Mouse (Mus musculus): ENCODE measurements around the gene 9530053A07Rik.

Gene 9530053A07Rik

DNA sequence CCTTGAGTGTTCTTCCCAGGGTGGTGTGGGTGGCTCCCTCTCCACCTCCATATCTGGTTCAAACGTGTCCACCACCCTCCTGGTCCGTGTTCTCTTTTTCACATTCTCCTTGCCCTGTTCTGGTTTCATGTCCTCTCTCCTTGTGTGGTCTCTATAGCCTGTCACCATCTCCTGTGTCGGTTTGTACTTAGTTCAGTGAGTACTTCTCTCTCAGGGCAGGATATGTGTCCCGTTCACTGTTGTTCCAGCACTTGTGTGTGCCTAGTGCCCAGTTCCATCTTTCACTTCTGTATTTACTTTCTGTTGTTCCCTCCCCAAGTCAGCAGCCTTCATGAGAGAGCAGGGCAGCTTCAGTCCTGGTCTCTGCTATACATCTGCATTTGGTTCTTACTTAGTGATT is 46.1 kb downstream of the 9530053A07Rik start:
- DNase-seq: no peak

DNA sequence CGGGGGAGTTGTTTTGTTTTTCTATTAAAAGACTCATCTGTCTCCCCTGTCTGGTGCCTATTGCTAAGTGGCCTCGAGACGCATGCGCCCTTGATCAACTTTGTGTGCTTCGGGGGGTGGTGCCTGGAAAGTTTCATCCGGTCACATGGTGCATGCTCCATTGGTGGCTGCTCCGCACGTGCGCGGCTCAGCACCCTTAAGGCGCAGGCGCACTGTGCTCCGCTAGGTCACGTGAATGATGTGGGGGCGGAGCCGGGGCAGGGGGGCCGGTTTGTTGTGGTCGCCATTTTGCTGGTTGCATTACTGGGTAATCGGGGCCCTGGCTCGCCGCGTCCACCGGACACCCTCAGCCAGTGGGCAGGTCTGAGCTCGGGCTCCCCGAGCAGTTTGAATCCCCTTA is 50.0 kb downstream of the 9530053A07Rik start, which contains the start of gene Dyrk1b:
TSS of gene Dyrk1b (plus strand) at position 242 of the 400 bp plus-strand sequence.
- DNase-seq: peak; percentile 95

GRCm38 (mm10) chr7:28179741-28180377 is 50.6 kb downstream of the 9530053A07Rik start:
- DNase-seq: peak; percentile 90

DNA sequence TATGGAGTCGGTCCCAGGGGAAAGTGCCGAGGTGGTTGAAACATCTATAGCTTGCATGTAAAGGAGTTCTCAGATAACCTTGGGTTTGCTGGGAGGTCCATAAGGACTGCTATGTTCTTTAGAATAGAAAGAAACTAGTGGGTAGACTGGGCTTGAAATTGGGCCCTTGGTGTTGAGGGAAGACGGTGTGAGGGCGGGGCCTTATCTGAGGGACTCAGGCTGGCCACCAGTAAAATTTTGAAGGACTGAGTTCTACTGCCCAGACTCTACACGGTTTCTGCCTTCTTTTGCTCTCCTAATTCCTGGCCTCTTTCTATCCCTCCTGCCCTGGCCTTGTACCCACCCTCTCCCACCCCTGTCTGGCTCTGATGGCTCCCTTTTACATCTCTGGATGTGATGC is 51.6 kb downstream of the 9530053A07Rik start:
- no peak for DNase-seq

DNA sequence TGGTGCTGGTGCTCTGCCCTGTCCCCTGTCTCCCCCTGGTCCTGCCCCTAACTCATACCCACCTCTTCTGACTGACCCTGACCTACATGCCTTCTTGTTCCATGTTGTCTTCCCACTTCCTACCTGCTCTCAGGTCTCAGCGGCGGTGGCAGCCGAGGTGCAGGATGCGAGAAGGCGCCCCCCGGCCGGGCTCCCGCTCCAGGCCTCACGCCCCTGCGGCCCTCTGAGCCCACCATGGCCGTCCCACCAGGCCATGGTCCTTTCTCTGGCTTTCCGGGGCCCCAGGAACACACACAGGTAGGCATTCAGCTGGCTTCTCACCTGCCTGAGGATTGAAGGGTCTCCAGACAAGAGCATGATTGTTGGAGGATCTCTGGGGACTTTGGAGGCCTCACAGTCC is 52.1 kb downstream of the 9530053A07Rik start:
- no peak for DNase-seq

DNA sequence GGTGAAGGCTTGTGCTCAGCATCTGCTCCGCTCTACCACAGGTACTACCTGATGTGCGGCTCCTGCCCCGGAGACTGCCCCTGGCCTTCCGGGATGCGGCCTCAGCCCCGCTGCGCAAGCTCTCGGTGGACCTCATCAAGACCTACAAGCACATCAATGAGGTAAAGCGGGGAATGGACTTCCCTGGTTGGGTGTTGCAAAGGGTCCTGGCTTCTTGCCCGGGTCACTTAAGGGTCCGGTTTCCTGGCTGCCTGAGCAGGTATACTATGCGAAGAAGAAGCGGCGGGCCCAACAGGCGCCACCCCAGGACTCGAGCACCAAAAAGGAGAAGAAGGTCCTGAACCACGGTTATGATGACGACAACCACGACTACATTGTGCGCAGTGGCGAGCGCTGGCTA is 53.1 kb downstream of the 9530053A07Rik start:
- no peak for DNase-seq

- DNase-seq: no peak
Measured at GRCm38 (mm10) chr7:28185884-28186283, 56.6 kb downstream of the 9530053A07Rik start.

DNA sequence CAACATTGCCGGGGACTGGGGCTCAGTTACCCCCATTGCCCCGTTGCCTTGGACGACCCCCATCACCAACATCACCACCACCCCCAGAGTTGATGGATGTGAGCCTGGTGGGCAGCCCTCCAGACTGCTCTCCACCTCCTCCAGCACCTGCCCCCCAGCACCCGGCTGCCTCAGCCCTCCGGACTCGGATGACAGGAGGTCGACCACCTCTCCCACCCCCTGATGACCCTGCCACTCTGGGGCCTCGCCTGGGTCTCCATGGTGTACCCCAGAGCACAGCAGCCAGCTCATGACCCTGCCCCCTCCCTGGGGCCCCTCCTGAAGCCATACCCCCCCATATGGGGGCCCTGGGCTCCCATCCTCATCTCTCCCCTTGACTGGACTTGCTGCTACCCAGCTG is 57.4 kb downstream of the 9530053A07Rik start:
- no peak for DNase-seq

- no peak for DNase-seq
Measured at GRCm38 (mm10) chr7:28191489-28191888, 62.2 kb downstream of the 9530053A07Rik start.

DNA sequence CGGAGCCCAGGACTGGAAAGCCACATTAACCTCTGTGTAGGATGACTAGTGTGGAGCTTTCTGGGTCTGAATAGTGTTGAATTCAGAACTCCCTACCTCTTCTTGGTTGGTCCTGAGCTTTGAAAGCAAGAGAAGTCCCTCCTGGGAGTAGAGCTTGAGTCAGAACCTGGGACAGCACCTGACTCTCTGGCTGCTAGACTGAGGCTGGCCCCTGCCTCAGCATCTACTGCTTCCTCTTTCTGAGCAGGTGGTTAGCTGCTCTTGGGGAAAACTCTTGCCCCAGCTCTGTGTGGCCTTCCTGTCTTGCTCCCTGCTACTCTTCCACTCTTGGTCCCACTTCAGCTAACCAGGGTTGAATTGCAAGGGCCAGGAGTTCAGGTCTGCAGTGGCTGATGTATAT is 62.6 kb downstream of the 9530053A07Rik start:
- DNase-seq: no peak

- DNase-seq: no peak
Measured at GRCm38 (mm10) chr7:28195414-28196098, 66.3 kb downstream of the 9530053A07Rik start.

GRCm38 (mm10) chr7:28196528-28196927 is 67.3 kb downstream of the 9530053A07Rik start:
- DNase-seq: no peak

DNA sequence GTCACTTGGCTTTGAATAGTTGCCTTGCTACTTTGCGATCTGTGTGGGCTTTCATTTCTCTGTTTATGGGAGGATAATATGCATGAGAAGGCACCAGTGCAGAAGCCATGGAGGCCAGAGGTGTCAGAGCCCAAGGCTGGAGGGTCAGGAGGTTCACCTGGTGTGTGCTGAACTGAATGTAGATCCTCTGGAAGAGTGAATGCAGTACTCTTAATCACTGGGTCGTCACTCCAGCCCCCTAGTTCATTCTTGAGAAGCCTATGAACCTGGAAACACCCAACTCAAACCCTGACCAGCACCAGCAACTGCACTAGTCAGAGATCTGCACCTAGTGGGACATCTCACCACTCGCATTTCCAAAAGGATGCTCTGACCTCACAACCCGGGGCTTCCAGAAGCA is 69.8 kb downstream of the 9530053A07Rik start:
- no peak for DNase-seq

GRCm38 (mm10) chr7:28203207-28204108 is 74.2 kb downstream of the 9530053A07Rik start:
- DNase-seq: no peak

- no peak for DNase-seq
Measured at GRCm38 (mm10) chr7:28206044-28206600, 76.9 kb downstream of the 9530053A07Rik start.

GRCm38 (mm10) chr7:28208396-28208987 is 79.2 kb downstream of the 9530053A07Rik start:
- DNase-seq: no peak

- peak; percentile 50 for DNase-seq
Measured at GRCm38 (mm10) chr7:28208988-28209508, 79.8 kb downstream of the 9530053A07Rik start.

DNA sequence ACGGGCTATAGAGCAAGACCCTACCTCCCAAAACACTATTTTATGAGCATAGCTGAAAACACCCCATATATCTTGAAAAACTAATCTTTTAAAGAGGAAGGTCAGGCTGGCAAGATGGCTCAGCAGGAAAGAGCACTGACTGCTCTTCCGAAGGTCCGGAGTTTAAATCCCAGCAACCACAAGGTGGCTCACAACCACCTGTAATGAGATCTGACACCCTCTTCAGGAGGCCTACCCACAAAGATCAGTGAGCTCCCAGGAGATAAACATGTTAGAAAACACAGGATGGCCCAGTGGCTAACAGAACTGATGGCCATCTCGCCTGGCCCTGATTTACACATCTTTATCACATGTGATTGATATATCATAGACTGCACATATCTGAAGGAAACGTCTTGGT is 81.5 kb downstream of the 9530053A07Rik start:
- no peak for DNase-seq

GRCm38 (mm10) chr7:28214142-28214541 is 84.9 kb downstream of the 9530053A07Rik start:
- peak; percentile 50 for DNase-seq

Data from cerebellum, adult 11 months (tissue).